In the genomic region with DNA sequence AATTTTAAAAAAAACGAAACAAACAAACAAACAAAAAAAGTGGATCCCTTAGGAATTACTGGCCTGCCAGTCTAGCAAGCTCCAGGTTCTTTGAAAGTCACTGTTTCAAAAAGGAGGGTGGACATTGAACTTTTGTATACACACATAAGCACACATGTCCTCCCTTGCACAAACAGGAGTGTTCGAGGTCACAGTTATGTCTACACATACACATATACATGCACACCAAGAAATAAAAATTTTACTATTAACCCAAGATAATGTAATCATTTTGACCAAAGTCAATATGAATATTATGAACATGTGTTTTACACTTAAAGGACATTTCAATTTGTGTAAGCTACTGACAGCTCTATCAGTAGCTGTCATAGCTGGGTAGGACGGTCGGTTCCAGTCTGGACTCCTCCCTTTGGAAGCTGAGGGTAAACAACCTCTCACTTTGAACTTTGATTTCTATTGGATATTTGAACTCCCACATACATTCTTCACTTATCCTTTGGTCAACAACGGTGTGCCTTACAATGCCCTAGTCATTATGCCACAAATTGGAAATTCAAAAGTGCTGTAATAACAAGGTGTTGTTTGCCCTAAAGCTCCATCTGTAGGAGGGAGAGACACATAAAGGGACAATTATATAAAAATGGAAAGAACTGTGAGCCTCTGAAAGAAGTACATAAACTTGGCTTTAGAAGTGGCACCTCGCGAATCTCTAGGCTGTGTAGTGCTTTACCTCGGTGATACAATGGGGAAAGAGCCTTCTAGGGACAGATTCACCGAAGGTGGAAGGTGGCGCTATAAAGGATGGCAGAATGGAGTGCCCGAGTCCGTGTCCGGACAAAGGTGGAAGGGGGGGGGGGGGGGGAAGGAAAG, we compare ENCODE assay signal across 9 mouse cellular contexts. TPM values are rescaled to one million over a fixed set of nuclear protein-coding genes. Genes with fewer than 3 reads are reported as not detected.
DNase-seq lines count a peak whose midpoint lies in the region; ATAC-seq and TF ChIP-seq lines count a peak whose summit lies in the region.
"Had no signal": no experiment of that assay in that cellular context is flagged by ENCODE, and none has a peak within 500 bp of the region (broad histone marks: within the 10 kb centered on the region; RNA-seq: fewer than 3 reads in every experiment).

No protein-coding gene starts in this region.

- H3K36me3 ChIP-seq in kidney, embryonic 16.5 days (ENCODE audit: insufficient read depth, low read length), result peaks cover 5% of the 10 kb centered on the region
- H3K36me3 ChIP-seq in forebrain, embryonic 16.5 days (ENCODE audit: control insufficient read depth, insufficient read depth), result no peaks in the 10 kb centered on the region; the same call in 1 of the 2 replicates
- H3K36me3 ChIP-seq in liver, adult 2 months (ENCODE audit: control insufficient read depth, insufficient read depth, low read length), result peaks cover 3% of the 10 kb centered on the region; the same call in 1 of the 2 replicates
- H3K36me3 ChIP-seq in stomach, embryonic 14.5 days (ENCODE audit: control insufficient read depth, insufficient read depth, low read length), result peaks cover 5% of the 10 kb centered on the region; the same call in 1 of the 2 replicates

- no peak overlapping the region for H3K9ac ChIP-seq in kidney, embryonic 16.5 days (replicated peaks; ENCODE audit: low read length)
- peak overlapping the region; percentile 63; the same call in 1 of the 2 replicates for H3K9ac ChIP-seq in forebrain, embryonic 16.5 days (replicated peaks; ENCODE audit: low read depth, low read length)
- H3K9ac ChIP-seq in liver, adult 2 months (ENCODE audit: low read depth, low read length), result peak overlapping the region; percentile 45; the same call in 1 of the 2 replicates
- H3K9ac ChIP-seq in stomach, embryonic 14.5 days (replicated peaks; ENCODE audit: low read depth, low read length), result no peak overlapping the region

- DNase-seq in kidney, adult 8-10 months, result no peak
- DNase-seq in liver, adult 2 months (ENCODE audit: extremely low read depth, low read depth, low spot score), result peak; percentile 87
- DNase-seq in thymus, adult 18-20 months, result no peak
- DNase-seq in layer of hippocampus, adult 9-11 months, result no peak

- no peak for ATAC-seq in kidney, embryonic 16.5 days (ENCODE audit: low FRiP score, low TSS enrichment)
- ATAC-seq in forebrain, embryonic 16.5 days, result no peak
- ATAC-seq in stomach, embryonic 14.5 days (ENCODE audit: insufficient number of reproducible peaks, insufficient read depth, low FRiP score, low read depth), result no peak
- ATAC-seq in monocyte, adult 5-6 weeks (replicated peaks; ENCODE audit: insufficient number of reproducible peaks, low FRiP score, low TSS enrichment, poor library complexity, severe bottlenecking), result no peak

- H3K27ac ChIP-seq in kidney, embryonic 16.5 days (ENCODE audit: low read length), result 0 out of 2 replicates have a peak overlapping the region, but pooled peaks have one; percentile 82
- no peak overlapping the region for H3K27ac ChIP-seq in forebrain, embryonic 16.5 days (ENCODE audit: low read length)
- peak overlapping the region; percentile 97 for H3K27ac ChIP-seq in liver, adult 2 months (replicated peaks; ENCODE audit: insufficient read depth, low read depth, low read length)
- H3K27ac ChIP-seq in stomach, embryonic 14.5 days (ENCODE audit: low read length), result peak overlapping the region; percentile 72; the same call in 1 of the 2 replicates

- peaks cover 33% of the 10 kb centered on the region for H3K4me1 ChIP-seq in kidney, embryonic 16.5 days (ENCODE audit: insufficient read depth, low read length)
- peaks cover 36% of the 10 kb centered on the region for H3K4me1 ChIP-seq in forebrain, embryonic 16.5 days (replicated peaks; ENCODE audit: control insufficient read depth, insufficient read depth, low read length)
- peaks cover 21% of the 10 kb centered on the region for H3K4me1 ChIP-seq in liver, adult 2 months (ENCODE audit: control insufficient read depth, insufficient read depth, low read length)
- peaks cover 29% of the 10 kb centered on the region for H3K4me1 ChIP-seq in stomach, embryonic 14.5 days (ENCODE audit: control insufficient read depth, insufficient read depth, low read length)

- 27% methylated on average over 13 of the region's 13 CpGs for WGBS in kidney, embryonic 16.5 days
- WGBS in forebrain, embryonic 16.5 days, result 32% methylated on average over 13 of the region's 13 CpGs
- 11% methylated on average over 13 of the region's 13 CpGs for WGBS in liver, adult 2 months
- 25% methylated on average over 13 of the region's 13 CpGs for WGBS in stomach, embryonic 14.5 days

- TF ChIP-seq POLR2A in liver, adult 2 months (IDR thresholded peaks at IDR 0.05; ENCODE audit: extremely low read depth, insufficient read depth, low read length), result no peak

- H3K79me2 ChIP-seq in liver, adult 2 months (ENCODE audit: control insufficient read depth, insufficient read depth, low read length), result peaks cover 18% of the 10 kb centered on the region

- peak overlapping the region; percentile 93 for H3K4me3 ChIP-seq in kidney, embryonic 16.5 days (ENCODE audit: low read length)
- H3K4me3 ChIP-seq in forebrain, embryonic 16.5 days (replicated peaks; ENCODE audit: low read length), result peak overlapping the region; percentile 79
- H3K4me3 ChIP-seq in liver, adult 2 months (ENCODE audit: insufficient read depth, low read depth, low read length), result no peak overlapping the region
- H3K4me3 ChIP-seq in stomach, embryonic 14.5 days (ENCODE audit: low read depth, low read length), result peak overlapping the region; percentile 90; the same call in 1 of the 2 replicates

- no peaks in the 10 kb centered on the region for H3K9me3 ChIP-seq in kidney, embryonic 16.5 days (ENCODE audit: low read length)
- no peaks in the 10 kb centered on the region for H3K9me3 ChIP-seq in forebrain, embryonic 16.5 days (ENCODE audit: control insufficient read depth, low read length)
- H3K9me3 ChIP-seq in stomach, embryonic 14.5 days (ENCODE audit: control insufficient read depth, low read depth, low read length), result no peaks in the 10 kb centered on the region

- H3K4me2 ChIP-seq in kidney, embryonic 16.5 days (replicated peaks; ENCODE audit: low read depth, low read length), result peak overlapping the region; percentile 95
- H3K4me2 ChIP-seq in forebrain, embryonic 16.5 days (ENCODE audit: low read length), result peak overlapping the region; percentile 97
- H3K4me2 ChIP-seq in stomach, embryonic 14.5 days (replicated peaks; ENCODE audit: low read depth, low read length), result peak overlapping the region; percentile 94

- H3K27me3 ChIP-seq in kidney, embryonic 16.5 days (ENCODE audit: insufficient read depth, low read length), result no peaks in the 10 kb centered on the region
- no peaks in the 10 kb centered on the region for H3K27me3 ChIP-seq in forebrain, embryonic 16.5 days (replicated peaks; ENCODE audit: control insufficient read depth, insufficient read depth, low read length)
- no peaks in the 10 kb centered on the region for H3K27me3 ChIP-seq in liver, adult 2 months (ENCODE audit: control insufficient read depth, insufficient read depth, low read length)
- H3K27me3 ChIP-seq in stomach, embryonic 14.5 days (ENCODE audit: control insufficient read depth, insufficient read depth, low read length), result no peaks in the 10 kb centered on the region

- TF ChIP-seq CTCF in liver, adult 2 months (IDR thresholded peaks at IDR 0.05; ENCODE audit: low read depth, low read length), result no peak

RNA-seq across cellular contexts. Expression of a gene that starts 1.3 kb away (rescaled TPM):
- 4.1 TPM in 2 replicates for polyA plus RNA-seq in kidney, embryonic 16.5 days (2015; fragmentation: Nextera tagmentation; extraction: Ambion mirVana)
- polyA plus RNA-seq in forebrain, embryonic 16.5 days (2015; fragmentation: Nextera tagmentation; extraction: Ambion mirVana), result 3.9 and 4.2 TPM in 2 replicates
- total RNA-seq in liver, adult 2 months (2014; rRNA removed), result 253 and 456 TPM in 2 replicates
- polyA plus RNA-seq in liver, adult 2 months (2012; rRNA removed), result 676 and 851 TPM in 2 replicates
- polyA plus RNA-seq in stomach, embryonic 14.5 days (2014; fragmentation: Nextera tagmentation; extraction: Ambion mirVana), result 29.8 and 32.4 TPM in 2 replicates
- 2.5 to 7.5 TPM (median 3.2 TPM) in 3 replicates for total RNA-seq in monocyte, adult 5-6 weeks (2017)

RNA-seq across cellular contexts. Expression of a gene that starts 57.5 kb away (rescaled TPM):
- polyA plus RNA-seq in kidney, embryonic 16.5 days (2015; fragmentation: Nextera tagmentation; extraction: Ambion mirVana), result not detected in 2 replicates
- not detected in 2 replicates for polyA plus RNA-seq in forebrain, embryonic 16.5 days (2015; fragmentation: Nextera tagmentation; extraction: Ambion mirVana)
- not detected in 2 replicates for total RNA-seq in liver, adult 2 months (2014; rRNA removed)
- polyA plus RNA-seq in liver, adult 2 months (2012; rRNA removed), result not detected in 2 replicates
- not detected in 2 replicates for polyA plus RNA-seq in stomach, embryonic 14.5 days (2014; fragmentation: Nextera tagmentation; extraction: Ambion mirVana)
- not detected in 3 replicates for total RNA-seq in monocyte, adult 5-6 weeks (2017)
- total RNA-seq: left cerebral cortex, adult 18-20 months had no signal

Comparison
In these comparisons a context has a peak if more than half of its experiments do, and no peak if none do; other contexts are left out.
1. H3K9ac ChIP-seq: peak in forebrain, embryonic 16.5 days (single experiment) and liver, adult 2 months (single experiment); none in kidney, embryonic 16.5 days (single experiment) and stomach, embryonic 14.5 days (single experiment).
2. RNA of a gene that starts 1.3 kb away (polyA plus RNA-seq): 676 to 851 TPM in liver, adult 2 months; 29.8 to 32.4 TPM in stomach, embryonic 14.5 days, 3.9 to 4.2 TPM in forebrain, embryonic 16.5 days and 4.1 TPM in kidney, embryonic 16.5 days; every median in the first group is over 10 times any median in the second.
3. Peak in every context shown above with its lines, with median percentiles within 50 percentile points of each other: H3K4me2 ChIP-seq.